Mouse (Mus musculus) kidney, postnatal 36 days (tissue): ENCODE data around the gene Cyp3a57.
"Not testable (repeated sequence)": the region's sequence is repeated elsewhere in the genome, so short reads cannot be mapped to it uniquely, and the experiment has no call there.

ENCODE experiments used
- DNase-seq, 2 experiments: peaks; one replicate each; pipeline ENCODE4 v3.0.0; 2021 to 2022; ENCODE audit warnings: mixed read lengths in 2 of 2

The Cyp3a57 gene

DNA sequence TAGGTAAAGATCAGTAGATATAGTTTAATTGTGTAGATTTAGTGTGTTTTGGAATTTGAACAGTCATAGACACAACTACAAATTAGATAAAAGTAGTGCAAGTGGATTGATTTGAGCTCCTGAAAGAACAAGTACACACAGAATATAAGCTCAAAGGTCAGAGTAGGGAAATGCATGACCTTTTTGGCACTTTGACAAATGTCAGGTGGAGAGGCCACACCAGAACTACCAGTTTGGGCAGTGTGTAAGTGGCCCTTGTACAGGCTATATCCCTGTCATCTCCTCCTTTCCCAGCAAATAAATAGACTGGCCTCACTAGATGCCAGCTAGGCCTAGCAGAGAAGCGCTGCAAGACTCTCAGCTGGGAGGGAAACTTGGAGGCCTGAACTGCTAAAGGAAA lies at the start of gene Cyp3a57:
Cyp3a57 (plus strand) TSS at position 339 of the 400 bp plus-strand sequence.
- peak; percentile 2 to 5 for DNase-seq

GRCm38 (mm10) chr5:145300469-145300868 lies 44.6 kb upstream of the Cyp3a57 start:
- no peak for DNase-seq

DNA sequence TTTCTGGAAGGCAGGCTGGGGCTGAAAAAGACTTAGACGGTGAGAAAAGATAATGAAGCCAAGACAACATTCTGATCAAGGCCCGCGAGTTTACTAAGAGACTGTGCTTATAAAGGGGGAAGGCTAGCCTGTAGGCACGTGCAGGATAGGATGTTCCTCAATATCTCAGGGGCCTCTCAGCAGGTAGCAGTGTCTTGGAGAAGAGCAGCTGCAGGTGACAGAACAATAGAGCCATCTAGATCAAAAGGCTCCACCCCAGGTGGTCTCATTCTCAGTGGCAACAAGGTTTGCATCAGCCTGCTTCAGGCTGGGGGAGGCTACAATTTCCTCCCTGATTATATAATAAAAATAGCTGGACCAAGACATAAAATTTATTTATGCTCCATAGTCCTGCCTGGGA lies 43.3 kb upstream of the Cyp3a57 start:
- not testable (repeated sequence) for DNase-seq

DNA sequence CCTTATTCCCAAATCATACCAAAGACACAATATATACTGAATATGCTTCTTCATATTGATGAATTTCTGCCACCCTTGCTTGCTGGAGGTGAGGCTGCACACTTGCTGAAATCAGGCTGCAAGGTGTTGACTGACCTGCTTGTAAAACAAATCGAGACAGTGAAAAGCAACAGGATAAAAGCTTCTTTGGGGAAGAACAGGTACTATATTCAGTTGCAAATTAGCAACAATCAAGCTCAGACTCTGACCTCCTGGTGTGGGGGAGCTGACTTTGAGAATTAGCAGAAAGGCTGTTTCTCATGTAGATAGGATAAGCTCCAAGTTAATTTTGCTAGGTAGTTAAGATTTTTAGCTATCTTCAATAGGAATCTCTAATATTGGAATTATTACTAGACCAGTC lies 42.7 kb upstream of the Cyp3a57 start:
- DNase-seq = no peak

GRCm38 (mm10) chr5:145306953-145307352 lies 38.1 kb upstream of the Cyp3a57 start:
- not testable (repeated sequence) for DNase-seq

GRCm38 (mm10) chr5:145307811-145308210 lies 37.3 kb upstream of the Cyp3a57 start:
- DNase-seq = not testable (repeated sequence)

- DNase-seq = no peak
Measured at GRCm38 (mm10) chr5:145313845-145314244, 31.2 kb upstream of the Cyp3a57 start.

GRCm38 (mm10) chr5:145317141-145317540 lies 27.9 kb upstream of the Cyp3a57 start:
- no peak for DNase-seq

- DNase-seq = not testable (repeated sequence)
Measured at GRCm38 (mm10) chr5:145338756-145339155, 6.3 kb upstream of the Cyp3a57 start.

DNA sequence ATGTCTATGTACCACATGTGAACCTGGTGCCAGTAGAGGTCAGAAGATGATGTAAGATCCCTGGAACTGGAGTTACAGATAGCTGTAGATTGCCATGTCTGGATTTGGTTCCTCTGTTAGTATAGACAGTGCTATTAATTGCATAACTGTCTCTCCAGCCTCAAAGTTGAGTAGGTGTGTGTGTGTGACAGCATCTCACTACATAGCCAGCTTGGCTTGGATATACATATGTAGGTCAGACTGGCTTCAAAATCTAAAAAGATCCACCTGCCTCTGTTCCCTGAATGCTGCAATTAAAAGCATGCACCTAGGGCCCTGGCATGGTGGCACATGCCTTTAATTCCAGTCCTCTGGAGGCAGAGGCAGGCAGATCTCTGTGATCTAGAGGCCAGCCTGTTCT lies 4.6 kb downstream of the Cyp3a57 start:
- no peak for DNase-seq

- DNase-seq = no peak
Measured at GRCm38 (mm10) chr5:145353081-145353480, 8.0 kb downstream of the Cyp3a57 start.

DNA sequence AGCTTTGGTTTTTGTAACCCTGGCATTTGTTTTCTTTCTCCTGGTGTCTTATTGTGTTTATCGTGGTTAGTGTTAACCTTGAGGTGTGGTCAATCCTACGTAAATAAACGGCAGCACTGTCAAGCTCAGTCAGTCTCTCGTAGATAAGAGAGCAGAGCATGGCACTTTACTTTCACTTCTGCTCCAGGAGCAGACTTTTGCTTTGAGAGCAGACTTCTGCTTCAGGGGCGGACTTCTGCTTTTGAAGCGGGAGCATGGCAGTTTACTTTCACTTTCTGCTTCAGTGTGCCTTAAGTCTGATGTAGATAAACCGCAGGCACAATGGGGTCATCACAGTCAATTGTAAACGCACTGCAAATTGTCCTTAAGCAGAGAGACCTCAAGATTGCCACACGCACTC lies 70.3 kb downstream of the Cyp3a57 start:
- not testable (repeated sequence) for DNase-seq

- DNase-seq = no peak
Measured at GRCm38 (mm10) chr5:145422287-145422686, 77.2 kb downstream of the Cyp3a57 start.

GRCm38 (mm10) chr5:145431004-145431403 lies 85.9 kb downstream of the Cyp3a57 start:
- DNase-seq = no peak

DNA sequence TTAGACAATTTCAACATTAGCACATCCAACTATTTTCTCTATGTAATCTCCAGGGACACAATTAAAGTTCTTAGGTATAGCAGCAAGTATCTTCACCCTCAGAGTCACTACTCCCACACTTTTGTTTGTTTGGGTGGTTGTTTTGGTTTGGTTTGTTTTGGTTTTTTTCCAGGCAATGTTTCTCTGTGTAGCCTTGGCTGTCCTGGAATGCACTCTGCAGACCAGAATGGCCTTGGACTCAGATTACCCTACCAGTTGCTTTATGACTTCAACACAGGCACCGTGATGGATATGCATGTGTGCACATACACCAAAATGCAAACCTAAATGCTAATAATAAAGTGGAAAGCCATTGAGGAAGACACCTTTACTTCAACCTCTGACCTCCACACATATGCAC lies 88.6 kb downstream of the Cyp3a57 start:
- no peak for DNase-seq
